Mouse (Mus musculus) large intestine, adult 2 months (tissue): Measurements from ENCODE around the gene Ncoa5. TPM values are rescaled to one million over a fixed set of nuclear protein-coding genes. Genes with fewer than 3 reads are reported as not detected.

Experiments used
- DNase-seq: peaks from one replicate; pipeline ENCODE4 v3.0.0-alpha.2; 2012; ENCODE audit warnings: low read depth, low spot score
- WGBS: fragments of 180-500 bp; shearing (Covaris S2); methylation state at CpG from one replicate; pipeline ENCODE4 v1.1.7; 2018; 5-methylcytosine and 5-hydroxymethylcytosine counted together
- polyA plus RNA-seq: library from polyadenylated mRNA; depleted of rRNA; stranded (reverse); fragments of >200 nt; gene quantifications from 2 replicates; pipeline ENCODE4 v1.2.3, GENCODE M21; 2012; rRNA removed

The Ncoa5 gene
- polyA plus RNA-seq, 1 experiment: 18.1 TPM

- DNase-seq: no peak
- 96% methylated on average over 1 of the region's 1 CpGs for WGBS
These were observed 69.7 kb downstream of the Ncoa5 start for GRCm38 (mm10) chr2:164964981-164965380.

GRCm38 (mm10) chr2:164964242-164964894, 70.3 kb downstream of the Ncoa5 start:
- WGBS: 56% methylated on average over 9 of the region's 9 CpGs
- no peak for DNase-seq

- WGBS: 43% methylated on average over 7 of the region's 7 CpGs
These were observed 72.5 kb downstream of the Ncoa5 start for GRCm38 (mm10) chr2:164962183-164962580.

GRCm38 (mm10) chr2:164961506-164962182, 73.0 kb downstream of the Ncoa5 start:
- no peak for DNase-seq
- 11% methylated on average over 17 of the region's 17 CpGs for WGBS

More at GRCm38 (mm10) chr2:164962183-164962580, 72.5 kb downstream of the Ncoa5 start:
- DNase-seq: no peak

GRCm38 (mm10) chr2:164960716-164961441, 73.8 kb downstream of the Ncoa5 start, which contains the start of gene Slc12a5:
Gene Slc12a5, plus strand, starts transcription at chr2:164960802.
- 3% methylated on average over 46 of the region's 54 CpGs for WGBS
- no peak for DNase-seq

GRCm38 (mm10) chr2:164957548-164958315, 76.9 kb downstream of the Ncoa5 start:
- DNase-seq: no peak
- 65% methylated on average over 9 of the region's 9 CpGs for WGBS

- DNase-seq: no peak
These were observed 78.5 kb downstream of the Ncoa5 start for GRCm38 (mm10) chr2:164956195-164956594.

GRCm38 (mm10) chr2:164955725-164956124, 78.9 kb downstream of the Ncoa5 start:
- WGBS: 70% methylated on average over 4 of the region's 4 CpGs
- DNase-seq: no peak

More at GRCm38 (mm10) chr2:164956195-164956594, 78.5 kb downstream of the Ncoa5 start:
- WGBS: 33% methylated on average over 5 of the region's 5 CpGs

- DNase-seq: no peak
These were observed 81.4 kb downstream of the Ncoa5 start for GRCm38 (mm10) chr2:164953224-164953623.

GRCm38 (mm10) chr2:164952448-164952847, 82.2 kb downstream of the Ncoa5 start:
- DNase-seq: no peak
- WGBS: 37% methylated on average over 13 of the region's 13 CpGs

More at GRCm38 (mm10) chr2:164953224-164953623, 81.4 kb downstream of the Ncoa5 start:
- 2% methylated on average over 21 of the region's 21 CpGs for WGBS

GRCm38 (mm10) chr2:164951745-164952144, 82.9 kb downstream of the Ncoa5 start:
- 79% methylated on average over 4 of the region's 4 CpGs for WGBS
- no peak for DNase-seq

- no peak for DNase-seq
- WGBS: 24% methylated on average over 13 of the region's 13 CpGs
These were observed 84.2 kb downstream of the Ncoa5 start for GRCm38 (mm10) chr2:164950501-164950900.

Other genes with a start within 250 kb of the Ncoa5 start
- gene Snx21, start 249.0 kb downstream of the Ncoa5 start, polyA plus RNA-seq: 9.1 and 9.9 TPM in 2 replicates
- gene Acot8, start 230.0 kb downstream of the Ncoa5 start, polyA plus RNA-seq: 63.0 and 82.8 TPM in 2 replicates
- 4.0 and 4.8 TPM in 2 replicates for gene Zswim3, start 229.8 kb downstream of the Ncoa5 start, polyA plus RNA-seq
- gene Zswim1, start 212.2 kb downstream of the Ncoa5 start, polyA plus RNA-seq: 8.1 and 8.3 TPM in 2 replicates
- gene Spata25, start 206.3 kb downstream of the Ncoa5 start, polyA plus RNA-seq: not detected in 2 replicates
- gene Ctsa, start 202.0 kb downstream of the Ncoa5 start, polyA plus RNA-seq: 195 and 290 TPM in 2 replicates
- 3.3 and 3.5 TPM in 2 replicates for gene Neurl2, start 201.4 kb downstream of the Ncoa5 start, polyA plus RNA-seq
- gene Pltp, start 177.2 kb downstream of the Ncoa5 start, polyA plus RNA-seq: 35.7 and 46.7 TPM in 2 replicates
- gene Pcif1, start 155.6 kb downstream of the Ncoa5 start, polyA plus RNA-seq: 30.8 and 34.3 TPM in 2 replicates
- 18.5 and 26.1 TPM in 2 replicates for gene Zfp335, start 123.1 kb downstream of the Ncoa5 start, polyA plus RNA-seq
- 6.9 and 21.8 TPM in 2 replicates for gene Mmp9, start 94.1 kb downstream of the Ncoa5 start, polyA plus RNA-seq
- gene Slc12a5, start 74.1 kb downstream of the Ncoa5 start, polyA plus RNA-seq: 0.50 and 0.95 TPM in 2 replicates
- 9.5 and 9.6 TPM in 2 replicates for gene Cd40, start 20.8 kb upstream of the Ncoa5 start, polyA plus RNA-seq
- gene 1700025C18Rik, start 55.9 kb upstream of the Ncoa5 start, polyA plus RNA-seq: not detected in 2 replicates
- 0.11 and 0.12 TPM in 2 replicates for gene Cdh22, start 200.0 kb upstream of the Ncoa5 start, polyA plus RNA-seq